Mouse (Mus musculus): Measurements from ENCODE around the gene Olfr596. TPM values are rescaled to one million over a fixed set of nuclear protein-coding genes. Genes with fewer than 3 reads are reported as not detected.

Gene Olfr596
- polyA plus RNA-seq (2014; fragmentation: Illumina TruSeq; extraction: RNeasy Lipid Tissue Mini Kit (QIAGEN cat#74804); ENCODE audit: low read depth, low replicate concordance), result not detected

GRCm38 (mm10) chr7:103305348-103305747, at the start of gene Olfr596:
TSS of gene Olfr596 (plus strand) at chr7:103305648.

GRCm38 (mm10) chr7:103316015-103316414, 10.6 kb downstream of the Olfr596 start, which contains the start of gene Olfr597:
TSS of gene Olfr597 (plus strand) at chr7:103316315.

GRCm38 (mm10) chr7:103323268-103323667, 17.8 kb downstream of the Olfr596 start, which contains the start of gene Olfr598:
TSS of gene Olfr598 (plus strand) at chr7:103323568.

GRCm38 (mm10) chr7:103335617-103336016, 30.2 kb downstream of the Olfr596 start, which contains the start of gene Olfr599:
TSS of gene Olfr599 (plus strand) at chr7:103335917.

GRCm38 (mm10) chr7:103349569-103349968, 44.1 kb downstream of the Olfr596 start, which contains the start of gene Olfr600:
TSS of gene Olfr600 (minus strand) at chr7:103349669.

Other genes starting within 250 kb of the Olfr596 start
- gene Olfr584, start 223.8 kb upstream of the Olfr596 start, polyA plus RNA-seq (2014; fragmentation: Illumina TruSeq; extraction: RNeasy Lipid Tissue Mini Kit (QIAGEN cat#74804); ENCODE audit: low read depth, low replicate concordance), result not detected
- not detected for gene Olfr585, start 207.9 kb upstream of the Olfr596 start, polyA plus RNA-seq (2014; fragmentation: Illumina TruSeq; extraction: RNeasy Lipid Tissue Mini Kit (QIAGEN cat#74804); ENCODE audit: low read depth, low replicate concordance)
- gene Olfr586, start 180.0 kb upstream of the Olfr596 start, polyA plus RNA-seq (2014; fragmentation: Illumina TruSeq; extraction: RNeasy Lipid Tissue Mini Kit (QIAGEN cat#74804); ENCODE audit: low read depth, low replicate concordance), result not detected
- gene Olfr588-ps1, start 164.8 kb upstream of the Olfr596 start, polyA plus RNA-seq (2014; fragmentation: Illumina TruSeq; extraction: RNeasy Lipid Tissue Mini Kit (QIAGEN cat#74804); ENCODE audit: low read depth, low replicate concordance), result not detected
- not detected for gene Olfr589, start 149.3 kb upstream of the Olfr596 start, polyA plus RNA-seq (2014; fragmentation: Illumina TruSeq; extraction: RNeasy Lipid Tissue Mini Kit (QIAGEN cat#74804); ENCODE audit: low read depth, low replicate concordance)
- not detected for gene Olfr591, start 127.3 kb upstream of the Olfr596 start, polyA plus RNA-seq (2014; fragmentation: Illumina TruSeq; extraction: RNeasy Lipid Tissue Mini Kit (QIAGEN cat#74804); ENCODE audit: low read depth, low replicate concordance)
- not detected for gene Olfr592, start 120.8 kb upstream of the Olfr596 start, polyA plus RNA-seq (2014; fragmentation: Illumina TruSeq; extraction: RNeasy Lipid Tissue Mini Kit (QIAGEN cat#74804); ENCODE audit: low read depth, low replicate concordance)
- not detected for gene Olfr593, start 93.8 kb upstream of the Olfr596 start, polyA plus RNA-seq (2014; fragmentation: Illumina TruSeq; extraction: RNeasy Lipid Tissue Mini Kit (QIAGEN cat#74804); ENCODE audit: low read depth, low replicate concordance)
- not detected for gene Olfr594, start 88.7 kb upstream of the Olfr596 start, polyA plus RNA-seq (2014; fragmentation: Illumina TruSeq; extraction: RNeasy Lipid Tissue Mini Kit (QIAGEN cat#74804); ENCODE audit: low read depth, low replicate concordance)
- not detected for gene Usp17ld, start 53.1 kb upstream of the Olfr596 start, polyA plus RNA-seq (2014; fragmentation: Illumina TruSeq; extraction: RNeasy Lipid Tissue Mini Kit (QIAGEN cat#74804); ENCODE audit: low read depth, low replicate concordance)
- not detected for gene Olfr597, start 10.7 kb downstream of the Olfr596 start, polyA plus RNA-seq (2014; fragmentation: Illumina TruSeq; extraction: RNeasy Lipid Tissue Mini Kit (QIAGEN cat#74804); ENCODE audit: low read depth, low replicate concordance)
- not detected for gene Olfr598, start 17.9 kb downstream of the Olfr596 start, polyA plus RNA-seq (2014; fragmentation: Illumina TruSeq; extraction: RNeasy Lipid Tissue Mini Kit (QIAGEN cat#74804); ENCODE audit: low read depth, low replicate concordance)
- gene Olfr599, start 30.3 kb downstream of the Olfr596 start, polyA plus RNA-seq (2014; fragmentation: Illumina TruSeq; extraction: RNeasy Lipid Tissue Mini Kit (QIAGEN cat#74804); ENCODE audit: low read depth, low replicate concordance), result not detected
- not detected for gene Olfr600, start 44.0 kb downstream of the Olfr596 start, polyA plus RNA-seq (2014; fragmentation: Illumina TruSeq; extraction: RNeasy Lipid Tissue Mini Kit (QIAGEN cat#74804); ENCODE audit: low read depth, low replicate concordance)
- gene Olfr601, start 57.0 kb downstream of the Olfr596 start, polyA plus RNA-seq (2014; fragmentation: Illumina TruSeq; extraction: RNeasy Lipid Tissue Mini Kit (QIAGEN cat#74804); ENCODE audit: low read depth, low replicate concordance), result not detected
- not detected for gene Olfr603, start 80.5 kb downstream of the Olfr596 start, polyA plus RNA-seq (2014; fragmentation: Illumina TruSeq; extraction: RNeasy Lipid Tissue Mini Kit (QIAGEN cat#74804); ENCODE audit: low read depth, low replicate concordance)
- gene Usp17lc, start 109.4 kb downstream of the Olfr596 start, polyA plus RNA-seq (2014; fragmentation: Illumina TruSeq; extraction: RNeasy Lipid Tissue Mini Kit (QIAGEN cat#74804); ENCODE audit: low read depth, low replicate concordance), result not detected
- gene Olfr605, start 139.8 kb downstream of the Olfr596 start, polyA plus RNA-seq (2014; fragmentation: Illumina TruSeq; extraction: RNeasy Lipid Tissue Mini Kit (QIAGEN cat#74804); ENCODE audit: low read depth, low replicate concordance), result not detected
- gene Olfr606, start 143.4 kb downstream of the Olfr596 start, polyA plus RNA-seq (2014; fragmentation: Illumina TruSeq; extraction: RNeasy Lipid Tissue Mini Kit (QIAGEN cat#74804); ENCODE audit: low read depth, low replicate concordance), result not detected
- gene Olfr607, start 158.5 kb downstream of the Olfr596 start, polyA plus RNA-seq (2014; fragmentation: Illumina TruSeq; extraction: RNeasy Lipid Tissue Mini Kit (QIAGEN cat#74804); ENCODE audit: low read depth, low replicate concordance), result not detected
- not detected for gene Olfr608, start 164.2 kb downstream of the Olfr596 start, polyA plus RNA-seq (2014; fragmentation: Illumina TruSeq; extraction: RNeasy Lipid Tissue Mini Kit (QIAGEN cat#74804); ENCODE audit: low read depth, low replicate concordance)
- not detected for gene Olfr609, start 192.4 kb downstream of the Olfr596 start, polyA plus RNA-seq (2014; fragmentation: Illumina TruSeq; extraction: RNeasy Lipid Tissue Mini Kit (QIAGEN cat#74804); ENCODE audit: low read depth, low replicate concordance)
- gene Olfr610, start 206.5 kb downstream of the Olfr596 start, polyA plus RNA-seq (2014; fragmentation: Illumina TruSeq; extraction: RNeasy Lipid Tissue Mini Kit (QIAGEN cat#74804); ENCODE audit: low read depth, low replicate concordance), result not detected
- gene Olfr611, start 215.2 kb downstream of the Olfr596 start, polyA plus RNA-seq (2014; fragmentation: Illumina TruSeq; extraction: RNeasy Lipid Tissue Mini Kit (QIAGEN cat#74804); ENCODE audit: low read depth, low replicate concordance), result not detected
- not detected for gene Olfr612, start 237.1 kb downstream of the Olfr596 start, polyA plus RNA-seq (2014; fragmentation: Illumina TruSeq; extraction: RNeasy Lipid Tissue Mini Kit (QIAGEN cat#74804); ENCODE audit: low read depth, low replicate concordance)
- gene Olfr613, start 242.4 kb downstream of the Olfr596 start, polyA plus RNA-seq (2014; fragmentation: Illumina TruSeq; extraction: RNeasy Lipid Tissue Mini Kit (QIAGEN cat#74804); ENCODE audit: low read depth, low replicate concordance), result not detected